9 mouse cellular contexts compared by ENCODE assay signal in genomic region chr2:54118881-54119280, GRCm38 (mm10). TPM values are rescaled to one million over a fixed set of nuclear protein-coding genes. Genes with fewer than 3 reads are reported as not detected.
DNase-seq lines count a peak whose midpoint lies in the region; ATAC-seq and TF ChIP-seq lines count a peak whose summit lies in the region.
"Had no signal": no experiment of that assay in that cellular context is flagged by ENCODE, and none has a peak within 500 bp of the region (broad histone marks: within the 10 kb centered on the region; RNA-seq: fewer than 3 reads in every experiment).

No protein-coding gene starts in this region.

- TF ChIP-seq POLR2A in kidney, adult 2 months (IDR thresholded peaks at IDR 0.05; ENCODE audit: low read depth, low read length) = no peak

- no peaks in the 10 kb centered on the region for H3K9me3 ChIP-seq in hindbrain, postnatal 0 days (ENCODE audit: low read length)
- no peaks in the 10 kb centered on the region for H3K9me3 ChIP-seq in midbrain, embryonic 12.5 days
- H3K9me3 ChIP-seq: limb, embryonic 15.5 days had no signal

- H3K4me3 ChIP-seq in kidney, adult 2 months (ENCODE audit: insufficient read depth, low read depth, low read length) = no peak overlapping the region
- no peak overlapping the region for H3K4me3 ChIP-seq in hindbrain, postnatal 0 days (ENCODE audit: low read length)
- H3K4me3 ChIP-seq in midbrain, embryonic 12.5 days = no peak overlapping the region
- H3K4me3 ChIP-seq: limb, embryonic 15.5 days had no signal

- H3K9ac ChIP-seq in hindbrain, postnatal 0 days (replicated peaks; ENCODE audit: low read length) = no peak overlapping the region
- H3K9ac ChIP-seq in midbrain, embryonic 12.5 days (replicated peaks) = no peak overlapping the region
- H3K9ac ChIP-seq: limb, embryonic 15.5 days had no signal

- WGBS in kidney, adult 2 months = 22% methylated on average over 3 of the region's 3 CpGs
- 26% methylated on average over 3 of the region's 3 CpGs for WGBS in hindbrain, postnatal 0 days
- WGBS in midbrain, embryonic 12.5 days = 26% methylated on average over 3 of the region's 3 CpGs

- H3K27me3 ChIP-seq in kidney, adult 2 months (replicated peaks; ENCODE audit: control insufficient read depth, insufficient read depth, low read length) = no peaks in the 10 kb centered on the region
- no peaks in the 10 kb centered on the region for H3K27me3 ChIP-seq in hindbrain, postnatal 0 days (ENCODE audit: insufficient read depth, low read length)
- no peaks in the 10 kb centered on the region for H3K27me3 ChIP-seq in midbrain, embryonic 12.5 days
- H3K27me3 ChIP-seq: limb, embryonic 15.5 days had no signal

- H3K4me2 ChIP-seq in hindbrain, postnatal 0 days (ENCODE audit: low read depth, low read length) = no peak overlapping the region
- no peak overlapping the region for H3K4me2 ChIP-seq in midbrain, embryonic 12.5 days (replicated peaks)
- H3K4me2 ChIP-seq: limb, embryonic 15.5 days had no signal

- no peak for ATAC-seq in hindbrain, postnatal 0 days
- ATAC-seq in midbrain, embryonic 12.5 days (ENCODE audit: low FRiP score, low read depth) = peak; percentile 65

- H3K36me3 ChIP-seq in kidney, adult 2 months (ENCODE audit: control insufficient read depth, insufficient read depth, low read length) = no peaks in the 10 kb centered on the region
- H3K36me3 ChIP-seq in hindbrain, postnatal 0 days (ENCODE audit: insufficient read depth, low read length) = no peaks in the 10 kb centered on the region
- no peaks in the 10 kb centered on the region for H3K36me3 ChIP-seq in midbrain, embryonic 12.5 days
- H3K36me3 ChIP-seq: limb, embryonic 15.5 days had no signal

- H3K27ac ChIP-seq in kidney, adult 2 months (ENCODE audit: insufficient read depth, low read depth, low read length) = no peak overlapping the region
- H3K27ac ChIP-seq in hindbrain, postnatal 0 days = no peak overlapping the region
- no peak overlapping the region for H3K27ac ChIP-seq in midbrain, embryonic 12.5 days (replicated peaks)
- H3K27ac ChIP-seq: limb, embryonic 15.5 days had no signal

- no peak for TF ChIP-seq CTCF in kidney, adult 2 months (conservative IDR thresholded peaks at IDR 0.05; ENCODE audit: insufficient read depth, insufficient read length, low read depth, low read length)
- TF ChIP-seq CTCF in hindbrain, postnatal 0 days (IDR thresholded peaks at IDR 0.05; ENCODE audit: low read depth) = peak; percentile 64

- peak; percentile 22 for DNase-seq in kidney, adult 2 months
- no peak for DNase-seq in kidney, adult 11 months
- peak; percentile 26 for DNase-seq in ES-CJ7 (ENCODE audit: low read depth, low spot score)
- DNase-seq in brain, adult 2 months (ENCODE audit: low read depth, low spot score) = peak; percentile 67
- peak; percentile 83 for DNase-seq in hindbrain, postnatal 0 days (ENCODE audit: low spot score)
- DNase-seq in spleen, postnatal 14 days (ENCODE audit: low spot score in 2 of 2) = no peak
- no peak for DNase-seq in spleen, adult 12 weeks (ENCODE audit: low spot score)

- H3K4me1 ChIP-seq in kidney, adult 2 months (ENCODE audit: control insufficient read depth, insufficient read depth, low read length) = no peaks in the 10 kb centered on the region
- H3K4me1 ChIP-seq in hindbrain, postnatal 0 days (ENCODE audit: insufficient read depth, low read length) = no peaks in the 10 kb centered on the region
- no peaks in the 10 kb centered on the region for H3K4me1 ChIP-seq in midbrain, embryonic 12.5 days
- H3K4me1 ChIP-seq: limb, embryonic 15.5 days had no signal

RNA-seq across cellular contexts. Expression of gene Rprm, which starts 33.5 kb away (rescaled TPM):
- 0.65 and 1.7 TPM in 2 replicates for polyA plus RNA-seq in kidney, adult 2 months (2012; rRNA removed)
- total RNA-seq in hindbrain, postnatal 0 days (2014; rRNA removed) = 71.5 and 77.7 TPM in 2 replicates
- 101 and 104 TPM in 2 replicates for polyA plus RNA-seq in hindbrain, postnatal 0 days (2015; fragmentation: Nextera tagmentation; extraction: Ambion mirVana)
- polyA plus RNA-seq in midbrain, embryonic 12.5 days (2016; fragmentation: Nextera tagmentation; extraction: Ambion mirVana) = 48.3 and 60.7 TPM in 2 replicates

Comparison
In these comparisons a context has a peak if more than half of its experiments do, and no peak if none do; other contexts are left out.
1. DNase-seq: peak in kidney, adult 2 months (single experiment), ES-CJ7 (single experiment), brain, adult 2 months (single experiment) and hindbrain, postnatal 0 days (single experiment); none in kidney, adult 11 months (single experiment), spleen, postnatal 14 days (0 of 2) and spleen, adult 12 weeks (single experiment).
2. RNA of gene Rprm, which starts 33.5 kb away (polyA plus RNA-seq): 101 to 104 TPM in hindbrain, postnatal 0 days and 48.3 to 60.7 TPM in midbrain, embryonic 12.5 days; 0.65 to 1.7 TPM in kidney, adult 2 months; every median in the first group is over 10 times any median in the second.